Mouse (Mus musculus) olfactory bulb, adult 2 months (tissue): ENCODE measurements around the gene Ctsc.

Experiments used
- CTCF ChIP-seq: fragments of 200-500 bp; IDR thresholded peaks from 2 replicates; pipeline ENCODE4 v1.5.1; 2012; ENCODE audit warnings: low read depth, mild to moderate bottlenecking, low read length, moderate library complexity; ENCODE audit not compliant: insufficient read depth
- POLR2A ChIP-seq: fragments of 200-500 bp; IDR thresholded peaks from 2 replicates; pipeline ENCODE4 v1.6.1; 2012; ENCODE audit warnings: mild to moderate bottlenecking, low read depth, low read length, moderate library complexity; ENCODE audit not compliant: insufficient read depth

DNA sequence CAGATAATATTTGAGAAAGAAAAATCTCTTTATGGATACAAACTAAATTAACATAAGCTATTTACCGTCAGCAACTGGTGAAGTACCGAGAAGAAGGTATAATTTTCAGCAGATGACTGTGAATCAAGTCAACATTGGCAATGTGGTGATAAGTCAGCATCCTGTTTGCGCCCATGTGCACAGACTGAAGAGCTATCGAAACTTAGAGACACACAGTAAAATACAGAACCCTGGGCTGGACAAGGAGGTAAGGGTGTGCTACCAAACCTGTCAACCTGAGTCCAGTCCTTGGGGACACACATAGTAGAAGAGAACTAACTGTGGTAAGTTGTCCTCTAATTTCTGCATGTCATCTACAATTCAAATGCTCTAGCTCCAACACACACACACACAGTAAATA lies 47.8 kb upstream of the Ctsc start:
- no peak for TF ChIP-seq CTCF
- no peak for TF ChIP-seq POLR2A
